Mouse (Mus musculus) heart, adult 11 months (tissue): ENCODE measurements around the gene Syce2.
"Not testable (repeated sequence)": the region's sequence is repeated elsewhere in the genome, so short reads cannot be mapped to it uniquely, and the experiment has no call there.

Source experiments
- DNase-seq: peaks from one replicate; pipeline ENCODE4 v3.0.0; 2022

Gene Syce2

DNA sequence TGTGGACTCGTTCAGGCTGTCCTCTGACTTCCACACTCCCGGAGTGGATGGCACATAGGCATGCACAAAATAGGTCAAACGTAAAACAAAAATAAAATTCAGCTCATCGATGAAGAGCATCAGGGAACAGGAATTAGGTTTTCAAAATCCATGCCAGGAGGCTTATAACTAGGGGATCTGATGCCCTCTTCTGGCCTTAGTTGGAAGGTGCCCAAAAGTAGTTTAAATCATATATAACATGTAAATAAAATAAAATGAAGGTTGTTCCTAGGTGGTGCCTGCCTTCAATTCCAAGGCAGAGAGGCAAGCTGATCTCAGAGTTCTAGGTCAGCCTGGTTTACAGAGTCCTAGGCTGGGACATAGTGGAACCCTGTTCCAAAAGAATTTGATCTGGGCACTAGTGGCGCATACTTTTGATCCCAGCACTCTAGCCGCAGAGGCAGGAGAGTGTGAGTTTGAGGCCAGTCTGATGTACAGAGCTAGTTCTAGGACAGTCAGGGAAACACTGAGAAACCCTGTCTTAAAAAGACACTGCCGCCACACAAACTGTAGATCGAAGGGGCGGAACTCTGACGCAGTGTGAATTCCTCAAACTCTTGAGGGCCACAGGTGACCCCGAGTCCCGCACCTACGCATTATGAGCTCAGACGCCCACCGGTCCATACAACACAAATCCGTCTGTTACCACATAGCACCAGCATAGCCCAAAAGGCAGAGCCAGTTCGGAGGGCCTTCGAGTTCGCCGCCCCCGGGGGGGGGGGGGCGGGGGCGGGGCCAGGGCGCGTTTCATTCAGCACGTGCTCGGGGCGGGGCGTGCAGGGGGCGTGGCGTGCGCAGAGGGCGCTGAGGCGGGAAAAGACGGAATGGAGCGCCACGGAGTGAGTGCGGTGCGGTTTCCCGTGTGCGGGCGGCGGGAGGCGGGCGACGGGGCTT, at the start of gene Syce2:
Syce2 (plus strand) TSS at position 736 of the 933 bp plus-strand sequence.
- peak; percentile 96 for DNase-seq

DNA sequence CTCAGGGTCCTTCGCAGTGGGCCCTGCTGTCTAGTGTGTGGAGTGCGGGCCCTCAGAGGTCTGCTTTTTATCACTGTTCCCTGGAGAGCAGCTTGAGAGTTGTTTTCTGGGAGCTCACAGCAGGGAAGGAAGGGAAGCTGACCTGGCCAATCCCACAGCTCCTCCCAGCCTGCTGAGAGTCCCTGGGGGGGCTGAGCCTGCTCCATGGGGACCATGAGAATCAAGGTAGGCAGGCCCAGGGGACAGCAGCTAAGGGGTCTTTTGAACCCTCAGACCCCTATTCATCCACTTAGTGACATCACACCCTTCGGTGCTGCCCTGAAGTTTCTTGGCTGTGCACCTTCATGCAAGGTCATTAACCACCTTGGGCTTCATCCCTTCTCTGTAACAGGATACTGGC, 49.2 kb upstream of the Syce2 start, which contains the start of gene Dand5:
Dand5 (minus strand) TSS at position 101 of the 400 bp plus-strand sequence.
- no peak for DNase-seq

DNA sequence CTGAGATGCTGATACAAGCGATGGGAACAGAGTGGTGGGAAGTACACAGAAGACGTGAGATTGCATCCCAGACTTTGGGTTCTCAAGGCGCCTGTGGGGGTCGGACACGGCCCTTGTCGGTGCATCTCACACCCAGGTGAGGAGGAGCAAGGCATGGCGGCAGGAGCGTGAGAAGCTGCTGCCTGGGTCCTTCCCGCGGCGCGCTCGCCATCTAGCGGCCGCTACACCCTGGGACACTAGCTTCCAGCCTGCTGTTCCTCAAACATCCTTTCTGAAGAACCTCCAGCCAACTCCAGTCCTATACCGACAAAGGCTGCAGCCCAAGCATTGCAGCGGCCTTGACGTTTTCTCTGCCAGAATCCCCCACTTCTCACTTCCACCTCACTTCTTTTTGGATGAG, 48.3 kb upstream of the Syce2 start:
- DNase-seq: peak; percentile 94

DNA sequence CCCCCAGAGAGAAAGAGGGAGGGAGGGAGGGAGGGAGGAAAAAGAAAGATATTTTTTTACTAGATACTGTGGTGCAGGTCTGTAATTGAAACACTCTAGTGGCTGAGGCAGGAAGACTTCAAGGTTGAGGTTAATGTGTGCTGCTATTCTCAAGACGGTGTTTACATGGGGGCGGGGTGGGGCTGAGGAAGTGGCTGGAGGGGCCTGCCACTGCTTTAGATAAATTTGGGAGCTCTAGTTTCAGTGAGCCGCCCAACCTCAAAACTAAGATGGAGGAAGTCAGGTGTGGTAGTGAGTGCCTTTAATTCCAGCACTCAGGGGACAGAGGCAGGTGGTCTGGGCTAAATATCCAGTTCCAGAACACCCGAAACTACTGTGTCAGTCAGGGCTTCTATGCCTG, 46.3 kb upstream of the Syce2 start:
- no peak for DNase-seq

DNA sequence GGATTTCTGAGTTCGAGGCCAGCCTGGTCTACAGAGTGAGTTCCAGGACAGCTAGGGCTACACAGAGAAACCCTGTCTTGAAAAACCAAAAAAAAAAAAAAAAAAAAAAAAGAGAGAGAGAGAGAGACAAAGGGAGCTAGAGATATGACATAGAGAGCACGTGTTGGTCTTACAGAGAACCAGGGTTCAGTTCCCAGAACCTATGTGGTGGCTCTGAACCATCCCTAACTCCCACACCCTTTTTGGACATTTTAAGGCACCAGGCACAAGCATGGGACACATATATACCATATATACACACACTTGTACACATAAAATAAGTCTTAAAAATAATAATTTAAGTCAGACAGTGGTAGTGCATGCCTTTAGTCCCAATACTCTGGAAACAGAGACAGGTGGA, 45.4 kb upstream of the Syce2 start:
- DNase-seq: not testable (repeated sequence)

DNA sequence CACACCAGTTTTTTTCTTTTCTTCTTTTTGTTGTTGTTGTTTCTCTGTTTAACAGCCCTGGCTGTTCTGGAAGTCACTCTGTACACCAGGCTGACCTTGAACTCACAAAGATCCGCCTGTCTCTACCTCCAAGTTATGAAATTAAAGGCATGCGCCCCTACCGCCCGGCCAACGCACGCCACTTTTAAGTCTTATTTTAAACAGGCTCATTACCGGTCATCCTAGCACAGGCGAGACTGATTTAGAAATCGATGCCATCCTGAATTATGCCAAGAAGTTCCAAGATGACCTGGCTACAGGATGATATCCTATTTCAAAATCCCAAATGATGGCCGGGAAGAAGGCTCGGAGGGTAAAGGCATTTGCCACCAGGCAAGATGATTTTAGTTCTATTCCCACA, 40.4 kb upstream of the Syce2 start, which contains the start of gene Gadd45gip1:
Gadd45gip1 (plus strand) TSS at position 33 of the 400 bp plus-strand sequence.
- DNase-seq: peak; percentile 95

DNA sequence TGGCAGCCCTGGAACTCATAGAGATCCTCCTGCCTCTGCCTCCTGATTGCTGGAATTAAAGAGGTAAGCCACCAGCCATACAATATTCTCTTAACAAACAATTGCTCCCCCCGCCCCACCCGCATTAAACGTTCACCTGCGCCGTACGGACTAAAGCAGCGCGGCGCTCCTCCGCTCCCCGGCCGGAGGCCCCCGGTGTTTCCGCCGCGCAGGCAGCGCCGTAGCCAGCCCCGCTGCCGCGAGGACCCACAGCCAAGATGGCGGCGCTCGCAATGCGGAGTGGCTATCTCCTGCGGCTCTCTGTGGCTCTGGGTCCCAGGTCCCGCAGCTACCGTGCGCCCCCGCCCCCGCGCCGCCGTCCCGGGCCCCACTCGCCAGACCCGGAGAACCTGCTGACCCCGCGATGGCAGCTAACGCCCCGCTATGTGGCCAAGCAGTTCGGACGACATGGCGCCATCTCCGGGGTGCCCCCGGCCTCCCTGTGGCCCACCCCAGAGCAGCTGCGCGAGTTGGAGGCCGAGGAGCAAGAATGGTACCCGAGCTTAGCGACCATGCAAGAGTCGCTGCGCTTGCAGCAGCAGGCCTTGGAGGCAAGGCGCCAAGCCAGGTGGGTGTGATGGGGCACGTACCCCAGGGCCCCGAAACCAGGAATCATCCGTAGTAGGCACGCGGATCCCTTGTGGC, 39.7 kb upstream of the Syce2 start:
- DNase-seq: peak; percentile 98

DNA sequence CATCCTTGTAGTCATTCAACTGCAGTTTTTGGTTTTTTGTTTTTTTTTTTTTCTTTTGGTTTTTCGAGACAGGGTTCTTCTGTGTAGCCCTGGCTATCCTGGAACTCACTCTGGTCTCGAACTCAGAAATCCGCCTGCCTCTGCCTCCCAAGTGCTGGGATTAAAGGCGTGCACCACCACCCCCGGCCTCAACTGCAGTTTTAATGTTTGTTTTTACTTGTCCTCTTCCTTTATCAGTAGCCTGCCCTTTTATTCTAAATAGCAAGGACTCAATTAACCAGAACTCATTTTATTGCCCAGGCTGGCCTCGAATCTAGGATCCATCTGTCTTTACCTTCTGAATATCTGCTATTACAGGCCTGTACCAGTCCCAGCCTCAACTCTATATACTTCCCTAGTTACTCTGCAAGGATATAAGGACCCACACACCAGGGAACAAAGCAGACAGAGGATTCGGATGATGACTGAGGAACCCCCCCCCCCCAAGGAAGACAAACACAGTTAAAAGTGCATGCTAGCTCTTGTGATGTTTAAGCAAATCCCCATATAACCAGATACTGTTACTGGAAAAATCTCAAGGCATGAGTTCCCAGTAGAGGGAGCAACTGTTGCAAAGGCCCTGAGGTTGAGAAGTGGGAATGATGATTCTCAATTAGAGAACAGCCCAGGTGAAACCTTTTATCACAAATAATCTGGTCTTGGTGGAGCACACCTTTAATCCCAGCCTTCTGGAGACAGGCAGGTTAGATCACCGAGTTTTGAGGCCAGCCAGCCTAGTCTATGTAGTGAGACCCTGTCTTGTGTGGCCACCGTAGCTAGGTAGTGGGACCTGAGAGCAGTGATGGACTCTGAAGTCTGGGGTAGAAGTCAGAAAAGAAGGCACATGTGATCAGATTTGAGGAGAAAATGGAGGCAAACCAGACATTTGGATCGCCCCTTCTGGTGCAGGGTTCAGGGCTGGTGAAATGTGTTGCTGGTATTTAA, 38.9 kb upstream of the Syce2 start:
- peak; percentile 91 for DNase-seq

DNA sequence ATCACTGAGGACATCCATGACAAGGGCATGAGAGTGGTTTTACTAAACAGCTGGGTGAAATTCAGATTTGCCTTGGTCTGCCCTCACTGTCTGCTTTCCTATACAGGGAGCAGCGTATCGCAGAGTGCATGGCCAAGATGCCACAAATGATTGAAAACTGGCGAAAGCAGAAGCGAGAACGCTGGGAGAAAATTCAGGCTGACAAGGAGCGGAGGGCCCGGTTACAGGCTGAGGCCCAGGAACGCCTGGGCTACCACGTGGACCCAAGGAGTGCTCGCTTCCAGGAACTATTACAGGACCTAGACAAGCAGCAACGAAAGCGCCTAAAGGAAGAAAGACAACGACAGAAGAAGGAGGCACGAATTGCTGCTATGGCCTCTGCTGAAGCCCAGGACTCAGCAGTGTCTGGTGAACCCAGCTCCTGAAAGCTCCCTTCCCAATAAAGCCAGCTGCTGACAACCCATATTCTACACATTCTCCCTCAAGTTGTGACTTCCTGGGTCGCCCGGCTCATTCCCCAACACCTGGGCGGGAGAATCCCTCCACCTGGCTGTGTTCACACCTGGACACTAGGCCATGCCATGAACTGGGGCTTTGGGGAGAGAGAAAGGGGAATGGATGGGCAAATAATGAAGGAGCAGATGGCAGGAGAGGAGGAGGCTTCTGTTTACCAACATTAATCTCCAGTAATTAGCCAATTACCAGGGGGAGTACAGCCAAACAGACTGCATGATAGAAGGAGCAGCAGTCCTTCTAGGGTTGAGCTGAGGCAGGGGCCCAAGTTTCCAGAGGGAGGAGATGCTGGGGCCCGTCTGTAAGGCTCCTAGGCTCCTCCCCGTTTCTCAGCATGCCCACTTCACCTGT, 37.7 kb upstream of the Syce2 start:
- peak; percentile 89 for DNase-seq

DNA sequence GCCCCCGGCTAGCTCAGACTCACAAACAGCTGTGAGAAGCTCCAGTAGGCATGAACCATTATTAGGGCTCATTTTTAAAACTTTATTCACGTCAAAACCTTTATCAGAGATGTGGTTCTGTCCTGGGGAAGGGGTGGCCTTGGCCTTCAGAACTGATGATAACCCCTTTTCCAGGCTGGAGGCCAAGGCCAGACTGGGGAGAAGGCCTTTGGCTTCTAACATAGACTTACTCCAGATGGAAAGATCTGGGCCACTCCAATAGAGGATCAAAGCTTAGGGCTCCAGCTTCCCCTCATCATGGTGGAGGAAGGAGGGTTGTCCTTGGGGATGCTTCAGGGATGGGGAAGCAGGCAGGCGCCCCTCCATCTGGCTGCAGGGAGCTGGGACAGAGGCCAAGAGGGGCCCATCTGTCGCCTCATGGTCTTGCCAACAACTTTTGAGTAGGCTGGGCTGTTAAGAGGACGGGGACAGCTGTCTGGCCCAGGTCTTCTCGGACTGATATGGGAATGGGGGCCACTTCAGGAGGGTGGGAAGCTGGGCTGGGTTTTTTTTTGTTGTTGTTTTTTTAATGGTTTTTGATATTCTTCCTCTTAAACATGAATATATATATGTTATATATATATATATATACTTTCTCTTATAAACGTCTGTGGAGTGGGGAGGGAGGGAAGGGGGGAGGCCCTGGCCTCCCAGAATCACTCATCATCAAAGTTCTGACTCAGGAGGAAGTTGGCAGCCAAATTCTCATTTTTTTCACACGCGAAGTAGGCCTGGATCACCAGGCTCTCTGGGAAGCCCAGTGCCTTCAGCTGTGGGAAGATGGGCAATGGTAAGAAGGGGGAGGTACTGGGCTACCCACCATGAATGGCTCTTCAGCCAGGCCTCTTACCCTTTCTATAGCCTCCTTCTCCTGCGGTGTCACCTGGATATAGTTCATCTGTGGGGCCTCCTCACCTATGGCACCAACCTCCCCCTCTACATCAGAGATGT, 36.8 kb upstream of the Syce2 start:
- DNase-seq: peak; percentile 94

DNA sequence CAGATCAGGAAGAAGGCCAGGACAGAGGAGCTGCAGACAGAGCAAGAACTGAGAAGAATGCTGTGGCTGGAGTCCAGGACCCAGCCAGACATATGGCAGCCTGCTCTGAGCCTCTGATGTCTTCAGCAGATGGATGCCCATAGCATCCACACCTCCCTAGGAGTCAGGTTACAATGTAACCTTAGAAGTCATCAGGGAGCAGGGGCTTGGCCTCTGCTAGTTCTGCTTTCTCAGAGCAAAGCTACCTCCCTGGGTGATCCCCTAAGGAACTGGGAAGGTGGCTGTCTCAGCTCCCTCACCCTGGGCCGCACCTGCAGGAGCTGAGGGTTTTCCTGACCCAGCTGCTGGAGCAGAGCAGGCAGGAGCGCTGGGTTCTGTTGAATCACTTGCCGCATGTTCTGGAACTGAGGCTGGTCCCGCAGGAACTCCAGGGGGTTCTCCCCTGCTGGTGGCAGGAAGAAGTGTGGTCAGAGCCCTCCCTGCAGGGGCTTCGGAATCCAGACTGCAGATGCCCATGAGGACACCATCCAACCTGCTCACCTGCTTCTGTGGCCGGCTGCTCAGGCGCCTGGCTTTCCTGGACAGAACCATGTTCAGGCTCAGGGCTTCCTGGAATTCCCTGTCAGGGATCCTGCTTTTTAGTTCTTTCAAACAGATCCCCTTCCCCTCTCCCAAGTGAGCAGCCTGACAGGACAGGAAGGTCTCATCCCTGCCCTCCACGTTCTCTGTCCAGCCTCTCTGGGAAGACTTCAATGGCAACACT, 34.6 kb upstream of the Syce2 start:
- peak; percentile 91 for DNase-seq

DNA sequence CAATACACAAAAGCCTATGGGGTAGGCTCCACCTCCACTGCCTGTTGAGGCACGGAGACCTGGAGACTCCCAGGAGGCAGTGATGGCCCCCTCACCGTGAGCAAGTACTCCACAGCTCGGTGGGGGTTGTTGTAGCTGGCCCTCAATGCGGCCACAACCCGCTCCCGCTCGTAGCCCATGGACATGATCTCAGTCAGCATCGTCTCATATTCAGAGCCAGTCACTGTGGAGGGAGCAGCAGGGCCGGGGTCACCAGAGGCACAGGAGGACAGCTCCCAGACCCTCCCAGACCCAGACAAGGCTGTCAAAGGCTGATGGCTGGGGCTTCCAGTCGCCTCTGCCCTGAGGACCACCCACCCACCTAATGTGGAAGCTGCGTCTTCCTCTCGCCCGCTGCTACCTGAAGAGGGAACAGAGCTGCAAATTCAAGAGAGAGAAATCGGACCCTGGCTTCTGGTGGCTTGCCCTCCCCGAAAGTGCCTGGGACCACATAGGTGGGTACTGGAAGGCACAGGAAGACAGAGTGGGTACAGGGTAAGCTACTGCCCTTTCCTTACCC, 33.9 kb upstream of the Syce2 start:
- DNase-seq: peak; percentile 90

DNA sequence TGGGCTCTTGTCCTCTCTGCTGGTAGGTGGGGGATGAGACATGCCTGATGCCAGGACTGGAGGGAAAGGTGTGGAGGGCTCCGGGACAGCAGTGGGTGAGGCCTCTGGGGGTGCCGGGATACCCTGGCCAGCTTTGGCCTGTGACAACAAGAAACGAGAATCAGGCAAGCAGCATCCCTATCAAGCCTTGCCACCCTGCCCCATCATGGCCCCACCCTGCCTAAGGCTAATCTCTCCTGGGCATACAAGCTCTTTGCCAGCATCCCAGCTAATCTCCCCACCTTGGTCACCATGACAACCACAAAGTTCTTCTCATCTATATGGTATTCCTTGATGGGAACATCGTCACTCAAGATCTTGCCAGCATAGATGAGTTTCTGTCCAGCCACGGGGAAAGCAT, 33.4 kb upstream of the Syce2 start:
- peak; percentile 93 for DNase-seq

DNA sequence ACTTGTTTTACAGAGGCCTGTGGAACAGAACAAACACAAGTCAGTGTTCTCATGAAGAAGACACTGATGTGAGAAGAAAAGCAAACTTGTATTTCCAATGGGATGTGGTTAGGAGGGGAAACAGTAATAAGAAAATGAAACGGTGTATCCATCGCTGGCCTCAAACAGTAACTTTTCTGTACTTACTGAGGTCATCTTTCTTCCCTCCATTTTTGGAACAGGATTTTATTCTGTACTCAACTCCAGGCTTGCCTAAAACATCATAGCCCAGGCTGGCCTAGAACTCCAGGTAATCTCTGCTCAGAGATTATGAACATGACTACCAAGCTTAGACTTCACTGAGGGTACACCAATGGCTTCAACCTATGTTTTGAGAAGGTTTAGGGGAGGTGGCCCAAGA, 32.5 kb upstream of the Syce2 start:
- no peak for DNase-seq

DNA sequence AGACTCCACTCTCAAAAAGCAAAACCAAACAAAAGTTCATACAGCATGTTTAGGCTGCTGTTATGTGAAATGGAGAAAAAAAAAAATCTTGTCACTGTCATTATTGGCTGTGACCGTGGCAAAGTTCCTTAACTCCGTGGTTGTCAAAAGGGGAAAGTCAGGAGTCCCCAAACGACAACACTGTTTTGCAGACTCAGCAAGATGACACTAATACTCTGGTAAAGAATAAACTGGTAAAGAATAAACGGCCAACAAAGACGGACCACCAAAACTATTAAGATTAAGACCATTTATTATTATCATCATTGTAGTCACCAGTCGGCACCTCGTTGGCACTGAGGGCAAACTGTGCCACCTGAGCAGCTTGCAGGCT, 32.0 kb upstream of the Syce2 start:
- DNase-seq: no peak

DNA sequence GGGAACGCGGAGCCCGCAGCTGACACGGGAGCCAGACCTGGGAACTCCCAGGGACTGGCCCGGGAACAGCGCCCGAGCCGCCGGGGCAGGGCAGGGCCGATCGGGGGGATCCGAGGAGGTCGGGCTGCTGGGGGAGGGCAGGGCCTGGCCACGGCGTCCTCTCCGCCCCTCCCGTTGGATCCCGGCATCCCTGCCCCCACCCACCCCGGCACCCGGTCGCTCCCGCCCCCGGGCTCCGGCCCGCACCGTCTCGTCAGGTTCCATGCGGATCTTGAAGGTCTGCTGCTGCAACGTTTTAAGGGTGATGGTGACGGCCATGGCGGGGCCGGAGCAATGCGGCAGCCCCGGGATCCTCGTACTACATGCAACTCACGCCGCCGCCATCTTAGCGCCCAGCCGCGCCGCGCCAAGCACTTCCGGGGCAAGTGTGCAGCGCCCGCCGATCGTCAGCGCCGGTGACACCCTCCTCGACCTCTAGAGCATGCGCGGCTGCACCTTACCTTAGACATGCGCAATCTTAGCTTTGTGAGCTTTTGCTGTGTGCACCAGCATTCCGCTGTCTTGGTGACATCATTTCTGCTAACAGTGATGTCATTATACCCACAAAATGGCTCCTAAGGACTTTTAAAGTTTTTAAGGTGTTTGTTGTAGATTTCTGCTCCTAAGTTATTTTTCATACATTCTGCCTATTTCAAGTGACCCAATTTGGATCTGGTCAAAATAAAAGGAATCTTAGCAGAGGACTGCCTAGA, 31.5 kb upstream of the Syce2 start, which contains the start of gene Rad23a:
Rad23a (minus strand) TSS at position 418 of the 752 bp plus-strand sequence.
- DNase-seq: peak; percentile 99

DNA sequence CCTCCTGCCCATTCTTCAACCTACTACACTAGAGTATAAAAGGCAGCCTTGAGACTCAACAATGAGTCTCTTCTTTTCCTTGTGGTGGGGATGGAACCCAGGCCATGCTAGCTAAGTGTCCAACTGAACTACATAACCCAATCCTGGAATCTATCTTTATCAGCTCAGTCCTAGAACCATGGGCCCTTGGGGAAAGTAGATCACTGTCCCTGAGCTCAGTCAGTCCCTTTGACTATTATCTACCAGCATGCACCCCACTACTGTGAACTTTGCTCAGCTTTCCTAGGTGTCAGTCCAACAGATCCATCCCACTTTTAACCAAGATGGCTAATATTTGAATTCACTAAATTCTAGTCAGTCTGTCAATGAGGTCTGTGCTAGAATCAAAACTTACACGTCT, 30.4 kb upstream of the Syce2 start:
- peak; percentile 69 for DNase-seq

DNA sequence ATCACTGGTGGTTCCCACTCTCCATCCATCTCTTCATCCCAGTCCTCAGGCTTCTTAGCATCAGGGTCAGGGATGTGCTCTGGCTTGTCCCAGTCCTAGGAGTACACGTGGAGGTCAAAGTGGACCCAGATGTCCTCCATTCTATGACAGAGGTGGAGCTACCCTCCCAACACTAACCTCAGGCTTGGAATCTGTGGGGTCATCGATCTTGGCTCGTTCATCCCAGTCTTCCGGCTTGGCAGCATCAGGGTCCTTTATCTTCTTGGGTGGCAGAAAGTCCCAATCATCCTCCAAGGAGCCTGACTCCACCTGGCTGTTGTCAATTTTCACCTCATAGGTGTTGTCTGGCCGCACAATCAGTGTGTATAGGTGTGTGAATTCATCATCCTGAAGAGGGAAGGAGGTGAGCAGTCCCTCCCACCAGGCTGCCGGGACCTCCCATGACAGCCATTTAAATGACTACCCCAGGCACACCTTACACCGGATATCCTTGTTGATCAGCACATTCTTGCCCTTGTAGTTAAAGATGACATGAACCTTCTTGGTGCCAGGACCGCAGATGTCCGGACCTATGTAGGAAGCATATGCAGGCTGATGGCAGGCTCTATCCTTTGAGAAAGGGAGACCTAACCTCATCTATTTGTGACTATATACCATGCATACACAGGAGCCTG, 27.4 kb upstream of the Syce2 start:
- DNase-seq: peak; percentile 93
